Mouse (Mus musculus) liver, postnatal 0 days (tissue): ENCODE measurements around the gene Naa80. TPM values are rescaled to one million over a fixed set of nuclear protein-coding genes. Genes with fewer than 3 reads are reported as not detected.
A peak's percentile ranks its signal among the peaks of the same experiment; 100 is the strongest.
"Not testable (repeated sequence)": the region's sequence is repeated elsewhere in the genome, so short reads cannot be mapped to it uniquely, and the experiment has no call there.

Source experiments
- ATAC-seq: fragments of 200-750 bp; cut with Nextera tagmentation; 2 replicates; pipeline ENCODE4 v1.8.0; 2017; ENCODE audit warnings: mild to moderate bottlenecking, moderate library complexity
- DNase-seq: peaks from one replicate; pipeline ENCODE4 v3.0.0-alpha.2; 2016
- H3K27ac ChIP-seq: fragments of 300-500 bp; sonication (generic); 2 replicates; pipeline ENCODE4 v1.5.1; 2014; ENCODE audit warnings: antibody characterized with exemption, moderate library complexity, mild to moderate bottlenecking, low read depth
- H3K27me3 ChIP-seq: fragments of 300-500 bp; sonication (generic); 2 replicates; pipeline ENCODE4 v1.6.1; 2014; ENCODE audit warnings: low read length, control low read depth, mixed read lengths; ENCODE audit not compliant: insufficient read depth
- H3K36me3 ChIP-seq: fragments of 300-500 bp; sonication (generic); replicated peaks from 2 replicates; pipeline ENCODE4 v1.6.1; 2014; ENCODE audit warnings: mild to moderate bottlenecking, control low read depth, low read length, moderate library complexity, mixed read lengths; ENCODE audit not compliant: insufficient read depth
- H3K4me1 ChIP-seq: fragments of 300-500 bp; sonication (generic); 2 replicates; pipeline ENCODE4 v1.6.1; 2014; ENCODE audit warnings: antibody characterized with exemption, mild to moderate bottlenecking, control low read depth; ENCODE audit not compliant: insufficient read depth
- H3K4me2 ChIP-seq: fragments of 300-500 bp; sonication (generic); 2 replicates; pipeline ENCODE4 v1.6.1; 2014; ENCODE audit warnings: low read depth, mild to moderate bottlenecking, low read length, moderate library complexity, mixed read lengths
- H3K4me3 ChIP-seq: fragments of 300-500 bp; sonication (generic); 2 replicates; pipeline ENCODE4 v1.5.1; 2014; ENCODE audit warnings: low read depth, low read length
- H3K9ac ChIP-seq: fragments of 300-500 bp; sonication (generic); replicated peaks from 2 replicates; pipeline ENCODE4 v1.6.1; 2014; ENCODE audit warnings: mild to moderate bottlenecking, moderate library complexity
- H3K9me3 ChIP-seq: fragments of 300-500 bp; sonication (generic); 2 replicates; pipeline ENCODE4 v1.6.1; 2016; ENCODE audit warnings: mild to moderate bottlenecking, control low read depth, low read length, mixed read lengths
- CTCF ChIP-seq: sonication (generic); IDR thresholded peaks from 2 replicates; pipeline ENCODE4 v1.5.1; 2016; ENCODE audit warnings: antibody characterized with exemption, low read depth
- EP300 ChIP-seq: IDR thresholded peaks from 2 replicates; pipeline ENCODE4 v1.6.1; 2016; ENCODE audit warnings: antibody characterized with exemption, low read depth, mild to moderate bottlenecking
- WGBS: fragments of 180-500 bp; shearing (Covaris S2); extraction: QIAGEN DNeasy Blood & Tissue Kit; methylation state at CpG from one replicate; pipeline ENCODE4 v1.1.7; 2014; ENCODE audit not compliant: insufficient replicate concordance; 5-methylcytosine and 5-hydroxymethylcytosine counted together
- polyA plus RNA-seq: library from polyadenylated mRNA; unstranded; fragments of >200 nt; fragmentation: Nextera tagmentation; extraction: Ambion mirVana; gene quantifications from 2 replicates; pipeline ENCODE4 v1.2.1, GENCODE M21; 2015

Gene Naa80
- polyA plus RNA-seq, 1 experiment from 2014 or later: 10.4 TPM

- not testable (repeated sequence) for H3K27me3 ChIP-seq, ATAC-seq, H3K9me3 ChIP-seq, DNase-seq, H3K4me3 ChIP-seq, H3K4me2 ChIP-seq, H3K9ac ChIP-seq, H3K36me3 ChIP-seq, H3K27ac ChIP-seq
- peak; percentile 42 for TF ChIP-seq CTCF
- H3K4me1 ChIP-seq: peaks cover 50% of the 10 kb centered on the region
- 77% methylated on average over 6 of the region's 6 CpGs for WGBS
Measured at GRCm38 (mm10) chr9:107573774-107574173, 4.9 kb upstream of the Naa80 start.

DNA sequence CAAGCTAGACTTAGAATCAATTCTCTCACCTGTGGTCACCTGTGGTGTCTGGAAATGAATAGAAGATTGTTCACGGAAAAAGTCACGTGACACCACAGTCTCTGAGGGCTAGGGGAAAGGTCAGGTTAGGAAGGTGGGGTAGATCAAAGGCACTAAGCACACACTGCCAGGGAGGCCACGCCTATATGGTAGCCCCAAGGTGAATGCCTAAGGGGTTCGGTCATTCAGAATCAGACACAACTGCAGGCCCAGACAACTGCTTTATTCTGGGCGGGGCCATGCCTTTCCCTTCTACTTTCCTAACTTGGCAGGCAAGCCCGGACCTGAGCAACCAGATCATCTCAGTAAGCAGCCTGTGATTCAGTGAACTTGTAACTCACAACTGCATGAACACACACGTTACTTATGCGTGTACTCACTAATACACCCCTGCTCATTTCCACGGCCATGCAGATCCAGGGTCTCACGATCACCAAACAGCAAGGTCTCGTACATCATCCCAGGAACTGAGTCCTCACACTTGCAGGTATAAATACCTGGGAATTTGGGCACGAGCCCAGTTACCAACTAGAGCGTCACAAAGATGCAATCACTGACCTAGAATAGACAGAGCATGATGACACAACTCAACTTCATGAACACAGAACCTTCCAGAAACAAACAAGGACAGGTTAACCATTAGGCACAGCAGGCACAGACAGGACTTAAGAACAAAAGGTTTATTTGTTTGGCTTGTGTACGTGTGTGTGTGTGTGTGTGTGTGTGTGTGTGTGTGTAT is 2.9 kb upstream of the Naa80 start:
- no peak overlapping the region for H3K4me3 ChIP-seq
- DNase-seq (peak; percentile 52), ATAC-seq (peak; percentile 66)
- H3K27ac ChIP-seq: peak overlapping the region; percentile 87
- H3K4me1 ChIP-seq: peaks cover 43% of the 10 kb centered on the region
- 76% methylated on average over 14 of the region's 14 CpGs for WGBS
- no peak overlapping the region for H3K9ac ChIP-seq
- no peaks in the 10 kb centered on the region for H3K27me3 ChIP-seq
- no peaks in the 10 kb centered on the region for H3K9me3 ChIP-seq
- peaks cover 12% of the 10 kb centered on the region for H3K36me3 ChIP-seq
- H3K4me2 ChIP-seq: no peak overlapping the region
- TF ChIP-seq EP300 (no peak; the same call in 1 of the 2 replicates), CTCF (no peak)

DNA sequence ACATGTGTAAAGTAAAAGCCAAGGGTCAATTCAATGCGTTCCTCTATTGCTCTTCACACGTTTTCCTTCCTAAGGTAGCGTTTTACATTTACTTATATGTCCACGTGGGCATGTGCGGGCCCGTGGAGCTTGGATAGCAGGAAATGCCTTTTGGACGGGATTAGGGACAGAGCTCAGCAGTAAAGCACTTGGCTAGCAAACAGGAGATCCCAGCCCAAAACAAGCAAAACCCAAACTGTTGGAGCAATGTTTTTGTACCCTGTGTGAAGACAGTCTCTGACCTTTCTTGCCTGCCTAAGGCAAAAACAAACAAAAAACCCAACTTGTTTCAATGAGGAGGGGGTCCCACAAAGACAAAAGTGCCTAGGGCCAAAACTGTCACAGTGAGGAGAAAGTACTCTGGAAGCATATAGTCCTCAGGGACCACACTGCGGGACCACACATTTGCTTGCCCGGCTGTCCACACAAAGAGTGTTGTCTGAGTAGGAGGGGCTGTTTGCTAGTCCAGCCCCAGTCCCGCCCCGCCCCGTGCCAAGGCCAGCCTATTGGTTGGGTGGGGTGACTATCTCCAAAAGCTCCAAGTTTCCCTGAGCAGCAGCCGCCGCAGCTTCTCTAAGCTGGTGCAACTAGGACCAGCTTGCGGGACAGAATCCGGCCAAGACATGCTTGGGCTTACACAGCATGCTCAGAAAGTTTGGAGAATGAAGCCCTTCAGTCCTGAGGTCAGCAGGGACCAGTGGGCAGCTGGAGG is 2.2 kb upstream of the Naa80 start, which contains the start of gene Hyal1:
TSS of gene Hyal1 (plus strand) at position 571 of the 751 bp plus-strand sequence.
- H3K27ac ChIP-seq: peak within 1 kb of the TSS; percentile 87

GRCm38 (mm10) chr9:107577871-107578270 is 816 bp upstream of the Naa80 start:
- H3K4me2 ChIP-seq: peak overlapping the region; percentile 72
- peak overlapping the region; percentile 71; the same call in 1 of the 2 replicates for H3K9ac ChIP-seq
- no peak for ATAC-seq
- peaks cover 7% of the 10 kb centered on the region for H3K36me3 ChIP-seq
- no peak overlapping the region for H3K4me3 ChIP-seq
- TF ChIP-seq CTCF: no peak
- TF ChIP-seq EP300: no peak
- no peak for DNase-seq
- H3K4me1 ChIP-seq: peaks cover 41% of the 10 kb centered on the region
- H3K27ac ChIP-seq: no peak overlapping the region
- H3K27me3 ChIP-seq: no peaks in the 10 kb centered on the region
- H3K9me3 ChIP-seq: no peaks in the 10 kb centered on the region
- WGBS: 89% methylated on average over 10 of the region's 10 CpGs

More for the DNA sequence above, 2.2 kb upstream of the Naa80 start, which contains the start of gene Hyal1:
- DNase-seq (peak; percentile 92), ATAC-seq (peak; percentile 73)
- Histone ChIP-seq H3K4me3 (peak within 1 kb of the TSS; percentile 48), H3K27me3 (no peaks in the 10 kb centered on the region), H3K9me3 (no peaks in the 10 kb centered on the region), H3K4me2 (peak within 1 kb of the TSS; percentile 72), H3K9ac (peak within 1 kb of the TSS; percentile 71), H3K4me1 (peaks cover 41% of the 10 kb centered on the region), H3K36me3 (peaks cover 12% of the 10 kb centered on the region)
- TF ChIP-seq CTCF: no peak
- no peak for TF ChIP-seq EP300
- 26% methylated on average over 16 of the region's 16 CpGs for WGBS

GRCm38 (mm10) chr9:107579023-107579900 is 575 bp downstream of the Naa80 start:
- 92% methylated on average over 14 of the region's 14 CpGs for WGBS
- Histone ChIP-seq H3K4me3 (no peak overlapping the region), H3K9ac (no peak overlapping the region), H3K27me3 (no peaks in the 10 kb centered on the region), H3K36me3 (peaks cover 16% of the 10 kb centered on the region), H3K27ac (0 out of 2 replicates have a peak overlapping the region, but pooled peaks have one; percentile 94), H3K4me1 (peaks cover 41% of the 10 kb centered on the region), H3K4me2 (peak overlapping the region; percentile 16; the same call in 1 of the 2 replicates), H3K9me3 (no peaks in the 10 kb centered on the region)
- no peak for ATAC-seq
- TF ChIP-seq EP300: no peak
- no peak for TF ChIP-seq CTCF
- DNase-seq: no peak
